Mouse (Mus musculus): Measurements from ENCODE around the gene Zbtb16.

Gene Zbtb16

GRCm38 (mm10) chr9:48670156-48670555 is 165.9 kb downstream of the Zbtb16 start:
- in situ Hi-C loops (cut with MboI) = no loop called here

GRCm38 (mm10) chr9:48669672-48670071 is 166.3 kb downstream of the Zbtb16 start:
- in situ Hi-C loops (cut with MboI) = no loop called here

GRCm38 (mm10) chr9:48666702-48667101 is 169.3 kb downstream of the Zbtb16 start:
- in situ Hi-C loops (cut with MboI) = no loop called here

DNA sequence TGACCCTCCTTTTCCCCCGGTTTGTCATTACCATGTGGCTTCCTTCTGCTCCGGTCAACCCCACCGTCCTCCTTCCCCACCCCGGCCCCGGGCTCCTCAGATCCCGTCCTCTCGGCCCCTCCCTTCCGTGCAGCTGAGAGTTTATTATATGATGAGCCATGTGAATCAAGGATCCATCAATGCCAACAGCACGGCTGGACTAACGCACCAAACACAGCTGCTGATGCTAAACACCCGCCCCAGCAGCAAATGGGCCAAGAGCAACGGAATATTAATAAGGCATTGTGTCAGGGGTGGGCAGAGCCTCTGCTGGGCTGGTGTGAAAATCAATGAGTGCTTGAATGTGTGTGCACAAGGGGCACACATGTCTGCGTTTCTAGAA is 173.0 kb downstream of the Zbtb16 start:
- in situ Hi-C loops (cut with MboI) = no loop called here

DNA sequence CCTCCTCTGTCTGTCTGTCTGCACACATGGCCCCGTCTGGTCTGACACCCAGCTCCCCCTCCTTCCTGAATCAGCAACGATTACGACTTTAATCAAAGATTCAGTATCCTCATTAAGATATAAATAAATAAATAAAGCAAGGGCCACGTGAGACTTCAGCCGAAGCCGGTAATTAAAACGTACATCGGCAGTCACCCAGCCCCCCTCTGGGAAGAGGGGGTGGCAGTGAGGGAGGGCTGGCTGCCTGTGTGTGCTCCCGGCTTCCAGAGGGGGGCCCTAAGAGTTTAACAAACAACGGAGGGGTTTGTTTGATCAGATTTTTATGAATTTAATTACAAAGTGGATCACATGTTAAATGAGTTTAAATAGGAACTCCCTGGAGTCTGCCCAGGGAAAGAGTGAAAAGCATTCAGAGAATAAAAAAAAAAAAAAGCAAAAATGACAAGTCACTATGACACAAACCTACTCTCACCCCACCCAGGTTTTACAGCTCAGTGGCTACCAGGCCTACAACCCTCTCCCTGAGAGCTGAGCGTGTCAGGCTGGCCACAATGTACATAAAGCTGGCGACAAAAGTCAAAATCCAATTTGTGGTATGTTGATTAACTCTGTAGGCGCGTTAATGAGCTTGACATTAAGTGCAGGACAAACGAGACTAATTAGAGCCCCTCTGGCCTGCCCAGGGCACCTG is 173.5 kb downstream of the Zbtb16 start:
- in situ Hi-C loops (cut with MboI) = no loop called here

- in situ Hi-C loops (cut with MboI) = no loop called here
Measured at GRCm38 (mm10) chr9:48661225-48662023, 174.6 kb downstream of the Zbtb16 start.

- in situ Hi-C loops (cut with MboI) = no loop called here
Measured at GRCm38 (mm10) chr9:48655525-48656169, 180.4 kb downstream of the Zbtb16 start.

DNA sequence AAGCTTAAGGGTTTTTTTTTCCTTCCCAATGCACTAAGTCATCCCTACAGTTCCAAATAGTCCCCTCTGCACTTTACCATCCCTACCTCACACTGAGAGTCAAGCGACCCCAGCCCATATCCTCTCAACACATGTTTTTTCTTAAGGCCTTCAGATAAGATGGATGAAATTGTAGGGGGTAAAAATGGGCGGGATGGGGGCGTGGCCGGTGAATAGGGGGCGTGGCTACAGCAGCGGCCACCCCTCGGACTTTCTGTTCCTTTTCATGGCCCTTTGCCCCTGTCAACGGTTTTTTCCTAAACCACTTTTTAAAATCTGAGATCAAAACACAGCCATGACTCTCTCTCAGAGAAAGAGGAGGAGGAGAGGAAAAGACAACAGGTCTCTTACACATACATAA is 181.3 kb downstream of the Zbtb16 start:
- in situ Hi-C loops (cut with MboI) = no loop called here

- in situ Hi-C loops (cut with MboI) = no loop called here
Measured at GRCm38 (mm10) chr9:48653399-48654070, 182.5 kb downstream of the Zbtb16 start.

GRCm38 (mm10) chr9:48652026-48652425 is 184.0 kb downstream of the Zbtb16 start:
- in situ Hi-C loops (cut with MboI) = no loop called here

- in situ Hi-C loops (cut with MboI) = no loop called here
Measured at GRCm38 (mm10) chr9:48650846-48651245, 185.2 kb downstream of the Zbtb16 start.

GRCm38 (mm10) chr9:48649851-48650685 is 186.0 kb downstream of the Zbtb16 start:
- in situ Hi-C loops (cut with MboI) = no loop called here

GRCm38 (mm10) chr9:48649098-48649766 is 186.8 kb downstream of the Zbtb16 start:
- in situ Hi-C loops (cut with MboI) = no loop called here

DNA sequence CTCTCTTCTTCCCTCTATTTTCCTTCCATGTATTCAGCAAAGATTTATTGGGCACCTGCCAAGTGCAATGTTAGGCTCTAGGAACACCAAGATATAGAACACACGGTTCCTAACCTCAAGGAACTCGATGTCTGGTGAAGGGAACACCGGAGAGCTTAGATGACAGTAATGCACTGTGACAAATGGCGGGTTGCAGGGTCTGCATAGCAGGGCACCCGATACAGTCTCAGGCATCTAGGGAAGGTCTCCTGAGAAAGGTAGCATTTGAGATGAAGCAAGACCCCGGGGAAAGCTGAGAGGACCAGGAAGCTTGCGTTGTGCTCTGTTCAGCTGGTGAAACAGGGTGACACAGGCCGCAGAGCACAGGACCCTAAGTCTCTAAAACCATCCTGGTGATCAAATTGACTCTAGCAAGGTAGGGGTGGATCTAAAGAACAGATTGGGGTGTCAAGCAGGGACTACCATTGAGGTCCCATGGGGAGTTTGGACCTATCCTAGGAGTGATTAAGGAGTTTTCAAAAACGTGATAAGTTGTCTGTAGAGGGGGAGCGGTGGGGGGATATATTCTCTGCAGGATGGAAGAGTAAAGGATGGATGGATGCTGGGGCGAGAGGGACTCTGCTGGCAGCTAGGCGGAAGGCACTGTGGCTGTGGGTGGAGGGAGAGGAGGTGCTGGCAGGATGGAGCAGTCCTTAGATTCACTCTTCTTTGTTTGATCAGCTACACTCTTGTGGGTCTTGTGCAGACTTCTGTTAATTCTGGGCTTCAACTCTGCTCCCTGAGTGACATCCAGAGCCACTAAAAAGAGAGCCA is 187.5 kb downstream of the Zbtb16 start:
- in situ Hi-C loops (cut with MboI) = no loop called here

DNA sequence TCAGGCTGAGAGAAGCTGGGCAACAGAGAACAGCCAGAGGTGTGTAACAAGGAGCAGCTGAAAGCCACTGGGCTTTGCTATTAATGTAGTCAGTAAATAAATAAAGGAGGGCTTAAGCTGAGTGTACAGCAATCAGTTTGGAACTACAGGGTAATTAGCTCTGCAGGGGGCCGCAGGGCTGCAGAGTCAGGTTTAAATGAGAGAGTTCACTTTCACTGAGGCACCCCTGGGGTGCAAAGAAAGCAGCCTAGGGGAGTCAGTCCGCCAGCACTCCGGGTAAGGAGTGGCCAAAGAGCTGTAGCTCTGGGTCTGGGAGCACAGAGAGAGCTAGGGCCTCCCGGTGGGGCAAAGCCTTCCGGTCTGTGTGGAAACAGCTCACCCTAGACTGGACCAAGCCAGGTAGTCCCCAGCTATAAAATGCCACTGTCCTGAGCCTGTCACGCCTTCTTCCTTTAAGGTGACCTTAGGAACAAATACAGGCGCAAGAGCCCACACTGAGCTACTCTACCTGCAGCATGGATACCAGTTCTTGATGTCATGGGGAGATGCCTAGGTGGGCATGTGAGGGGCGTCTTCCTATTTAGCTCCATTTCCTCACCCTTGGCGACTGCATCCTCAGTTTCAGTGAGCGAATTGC is 188.3 kb downstream of the Zbtb16 start:
- in situ Hi-C loops (cut with MboI) = no loop called here

GRCm38 (mm10) chr9:48646781-48647647 is 189.0 kb downstream of the Zbtb16 start:
- in situ Hi-C loops (cut with MboI) = no loop called here

GRCm38 (mm10) chr9:48646251-48646650 is 189.8 kb downstream of the Zbtb16 start:
- in situ Hi-C loops (cut with MboI) = no loop called here

DNA sequence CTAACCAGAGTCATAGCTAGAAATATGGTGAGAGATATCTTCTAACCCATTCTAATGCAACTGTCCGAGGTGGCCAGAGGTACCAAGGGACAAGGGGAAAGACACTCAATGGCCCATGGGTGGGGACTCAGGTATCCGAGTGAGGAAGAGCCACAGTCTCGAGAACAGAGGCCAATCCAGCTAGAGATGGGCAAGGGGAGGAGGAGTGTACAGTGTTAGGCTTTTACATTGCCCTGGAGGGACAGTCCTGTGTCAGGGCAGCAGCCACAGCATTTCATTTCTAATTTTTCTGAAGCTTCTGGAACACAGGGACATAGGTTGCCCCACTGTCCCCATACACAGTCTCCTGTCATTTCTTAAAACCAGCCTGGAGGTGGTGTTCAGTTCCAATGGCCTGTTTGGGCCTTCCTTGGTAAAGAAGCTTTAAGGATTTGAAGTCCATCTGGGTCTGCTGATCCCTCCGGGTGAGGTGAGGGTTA is 190.3 kb downstream of the Zbtb16 start:
- in situ Hi-C loops (cut with MboI) = no loop called here
